Mouse (Mus musculus) embryonic facial prominence, embryonic 12.5 days (tissue): ENCODE data around the gene Fndc3c1. TPM values are rescaled to one million over a fixed set of nuclear protein-coding genes. Genes with fewer than 3 reads are reported as not detected.
"Not testable (repeated sequence)": the region's sequence is repeated elsewhere in the genome, so short reads cannot be mapped to it uniquely, and the experiment has no call there.

Experiments
- ATAC-seq: fragments of 200-750 bp; cut with Nextera tagmentation; 2 replicates; pipeline ENCODE4 v1.8.0; 2017; ENCODE audit not compliant: insufficient number of reproducible peaks, insufficient read depth, low FRiP score, low TSS enrichment
- H3K27ac ChIP-seq: fragments of 300-500 bp; sonication (generic); 2 replicates; pipeline ENCODE4 v1.5.1; 2016; ENCODE audit warnings: mild to moderate bottlenecking
- H3K27me3 ChIP-seq: fragments of 300-500 bp; sonication (generic); 2 replicates; pipeline ENCODE4 v1.6.1; 2016; ENCODE audit warnings: mild to moderate bottlenecking, moderate library complexity
- H3K36me3 ChIP-seq: fragments of 300-500 bp; sonication (generic); 2 replicates; pipeline ENCODE4 v1.6.1; 2016; ENCODE audit warnings: mild to moderate bottlenecking
- H3K4me1 ChIP-seq: fragments of 300-500 bp; sonication (generic); 2 replicates; pipeline ENCODE4 v1.6.1; 2016
- H3K4me2 ChIP-seq: fragments of 300-500 bp; sonication (generic); replicated peaks from 2 replicates; pipeline ENCODE4 v1.6.1; 2016; ENCODE audit warnings: mild to moderate bottlenecking, moderate library complexity
- H3K4me3 ChIP-seq: fragments of 300-500 bp; sonication (generic); 2 replicates; pipeline ENCODE4 v1.5.1; 2016; ENCODE audit warnings: mild to moderate bottlenecking
- H3K9ac ChIP-seq: fragments of 300-500 bp; sonication (generic); 2 replicates; pipeline ENCODE4 v1.6.1; 2016; ENCODE audit warnings: mild to moderate bottlenecking, moderate library complexity
- H3K9me3 ChIP-seq: fragments of 300-500 bp; sonication (generic); 2 replicates; pipeline ENCODE4 v1.6.1; 2016; ENCODE audit warnings: mild to moderate bottlenecking, moderate library complexity
- WGBS: fragments of 180-500 bp; shearing (Covaris S2); methylation state at CpG from one replicate; pipeline ENCODE4 v1.1.7; 2016; 5-methylcytosine and 5-hydroxymethylcytosine counted together
- microRNA-seq: library from miRNA; unstranded; fragments of <30 nt; microRNA quantifications from one replicate; pipeline ENCODE4, GENCODE M21; 2017
- polyA plus RNA-seq: library from polyadenylated mRNA; unstranded; fragments of >200 nt; fragmentation: Nextera tagmentation; extraction: Ambion mirVana; gene quantifications from 2 replicates; pipeline ENCODE4 v1.2.1, GENCODE M21; 2016

The Fndc3c1 gene
- 32.6 and 36.9 TPM in 2 replicates for polyA plus RNA-seq

- H3K27me3 ChIP-seq, result no peaks in the 10 kb centered on the region; the same call in 1 of the 2 replicates
- peak within 1 kb of the TSS; percentile 36; the same call in 1 of the 2 replicates for H3K9ac ChIP-seq
- H3K4me1 ChIP-seq, result no peaks in the 10 kb centered on the region
- peak within 1 kb of the TSS; percentile 44 for H3K4me3 ChIP-seq
- H3K4me2 ChIP-seq, result peak within 1 kb of the TSS; percentile 55
- no peaks in the 10 kb centered on the region for H3K36me3 ChIP-seq
- peak within 1 kb of the TSS; percentile 36; the same call in 1 of the 2 replicates for H3K27ac ChIP-seq
- ATAC-seq, result peak; percentile 96
- 23% methylated on average over 39 of the region's 39 CpGs for WGBS
- no peaks in the 10 kb centered on the region for H3K9me3 ChIP-seq
Measured at GRCm38 (mm10) chrX:106485101-106485651, at the start of gene Fndc3c1. Gene Fndc3c1, minus strand, starts transcription at chrX:106485401.

GRCm38 (mm10) chrX:106486451-106486850, 1.2 kb upstream of the Fndc3c1 start:
- WGBS, result 36% methylated on average over 10 of the region's 10 CpGs
- Histone ChIP-seq H3K9ac (no peak overlapping the region), H3K4me2 (no peak overlapping the region; the same call in 1 of the 2 replicates)

GRCm38 (mm10) chrX:106485671-106486070, 470 bp upstream of the Fndc3c1 start:
- peak; percentile 72; the same call in 1 of the 2 replicates for ATAC-seq

More at GRCm38 (mm10) chrX:106486451-106486850, 1.2 kb upstream of the Fndc3c1 start:
- Histone ChIP-seq H3K36me3 (no peaks in the 10 kb centered on the region), H3K27ac (no peak overlapping the region), H3K4me3 (no peak overlapping the region), H3K27me3 (no peaks in the 10 kb centered on the region; the same call in 1 of the 2 replicates), H3K4me1 (no peaks in the 10 kb centered on the region), H3K9me3 (no peaks in the 10 kb centered on the region)
- no peak for ATAC-seq

GRCm38 (mm10) chrX:106479891-106480290, 5.3 kb downstream of the Fndc3c1 start:
- H3K9ac ChIP-seq, H3K9me3 ChIP-seq, H3K36me3 ChIP-seq, H3K27ac ChIP-seq, H3K4me2 ChIP-seq, ATAC-seq, H3K27me3 ChIP-seq, H3K4me1 ChIP-seq, H3K4me3 ChIP-seq: not testable (repeated sequence)
- 46% methylated on average over 2 of the region's 2 CpGs for WGBS

More at GRCm38 (mm10) chrX:106485671-106486070, 470 bp upstream of the Fndc3c1 start:
- Histone ChIP-seq H3K4me1 (no peaks in the 10 kb centered on the region), H3K27me3 (no peaks in the 10 kb centered on the region; the same call in 1 of the 2 replicates), H3K4me2 (peak overlapping the region; percentile 55), H3K36me3 (no peaks in the 10 kb centered on the region), H3K4me3 (peak overlapping the region; percentile 44), H3K27ac (0 out of 2 replicates have a peak overlapping the region, but pooled peaks have one; percentile 36), H3K9me3 (no peaks in the 10 kb centered on the region), H3K9ac (peak overlapping the region; percentile 36; the same call in 1 of the 2 replicates)
- WGBS, result 27% methylated on average over 12 of the region's 13 CpGs

GRCm38 (mm10) chrX:106385304-106385703, 99.9 kb downstream of the Fndc3c1 start:
- H3K4me3 ChIP-seq, result no peak overlapping the region

GRCm38 (mm10) chrX:106380608-106381007, 104.6 kb downstream of the Fndc3c1 start:
- no peak overlapping the region for H3K9ac ChIP-seq
- no peaks in the 10 kb centered on the region for H3K27me3 ChIP-seq
- H3K36me3 ChIP-seq, result no peaks in the 10 kb centered on the region
- H3K4me1 ChIP-seq, result no peaks in the 10 kb centered on the region
- no peak overlapping the region for H3K4me3 ChIP-seq
- H3K9me3 ChIP-seq, result no peaks in the 10 kb centered on the region
- no peak for ATAC-seq
- H3K27ac ChIP-seq, result no peak overlapping the region
- no peak overlapping the region for H3K4me2 ChIP-seq

More at GRCm38 (mm10) chrX:106385304-106385703, 99.9 kb downstream of the Fndc3c1 start:
- no peaks in the 10 kb centered on the region for H3K9me3 ChIP-seq
- ATAC-seq, result no peak
- H3K27ac ChIP-seq, result no peak overlapping the region
- no peak overlapping the region for H3K4me2 ChIP-seq
- no peaks in the 10 kb centered on the region for H3K27me3 ChIP-seq
- no peaks in the 10 kb centered on the region for H3K4me1 ChIP-seq
- H3K36me3 ChIP-seq, result no peaks in the 10 kb centered on the region
- H3K9ac ChIP-seq, result no peak overlapping the region

Small RNA genes within 50 kb of the gene (microRNA-seq; reads per million reads assigned to microRNA genes)
- gene Gm27428, result not detected

Other genes with a start within 250 kb of the Fndc3c1 start
- not detected in 2 replicates for gene Fnd3c2, start 230.0 kb downstream of the Fndc3c1 start, polyA plus RNA-seq
- gene Gm5127, start 97.8 kb upstream of the Fndc3c1 start, polyA plus RNA-seq, result 1.2 and 2.1 TPM in 2 replicates
- gene Cysltr1, start 118.3 kb upstream of the Fndc3c1 start, polyA plus RNA-seq, result 1.1 and 2.0 TPM in 2 replicates